Mouse (Mus musculus) right cerebral cortex, postnatal 36 days (tissue): ENCODE measurements around the gene Gdf1.

Experiments used
- DNase-seq, 2 experiments: peaks; one replicate each; pipeline ENCODE4 v3.0.0; 2022; ENCODE audit warnings: low spot score in 2 of 2, mixed read lengths in 1 of 2

The Gdf1 gene

GRCm38 (mm10) chr8:70329124-70329834, at the start of gene Gdf1:
Gene Gdf1, plus strand, starts transcription at chr8:70329817.
- no peak for DNase-seq

- no peak for DNase-seq
Observed at GRCm38 (mm10) chr8:70281001-70281400, 48.6 kb upstream of the Gdf1 start.

- DNase-seq: peak; percentile 44 to 56
Observed at GRCm38 (mm10) chr8:70282603-70283135, 46.9 kb upstream of the Gdf1 start, which contains the start of gene Homer3. Gene Homer3, plus strand, starts transcription at chr8:70282827.

- no peak for DNase-seq
Observed at GRCm38 (mm10) chr8:70283136-70284077, 46.2 kb upstream of the Gdf1 start.

- DNase-seq: no peak
Observed at GRCm38 (mm10) chr8:70284421-70284820, 45.2 kb upstream of the Gdf1 start.

- no peak for DNase-seq
Observed at GRCm38 (mm10) chr8:70285304-70285703, 44.3 kb upstream of the Gdf1 start.

- DNase-seq: no peak
Observed at GRCm38 (mm10) chr8:70286737-70287136, 42.9 kb upstream of the Gdf1 start.

- no peak for DNase-seq
Observed at GRCm38 (mm10) chr8:70293988-70294405, 35.6 kb upstream of the Gdf1 start.

GRCm38 (mm10) chr8:70300881-70301280, 28.7 kb upstream of the Gdf1 start:
- DNase-seq: no peak

- peak; percentile 94 to 95 for DNase-seq
Observed at GRCm38 (mm10) chr8:70302358-70302890, 27.2 kb upstream of the Gdf1 start, which contains the start of the genes Ddx49 and Cope. Gene Ddx49, minus strand, starts transcription at chr8:70302489. Gene Cope, plus strand, starts transcription at chr8:70302518.

GRCm38 (mm10) chr8:70302901-70303300, 26.7 kb upstream of the Gdf1 start:
- DNase-seq: no peak

GRCm38 (mm10) chr8:70309311-70309710, 20.3 kb upstream of the Gdf1 start:
- DNase-seq: no peak

GRCm38 (mm10) chr8:70313399-70313798, 16.2 kb upstream of the Gdf1 start:
- DNase-seq: no peak

GRCm38 (mm10) chr8:70315624-70316510, 13.8 kb upstream of the Gdf1 start, which contains the start of gene Cers1:
Gene Cers1, plus strand, starts transcription at chr8:70315775.
- DNase-seq: peak; percentile 76 to 84

GRCm38 (mm10) chr8:70316511-70317504, 12.8 kb upstream of the Gdf1 start:
- peak; percentile 88 to 94 for DNase-seq

GRCm38 (mm10) chr8:70317872-70318271, 11.7 kb upstream of the Gdf1 start:
- DNase-seq: no peak

- DNase-seq: no peak
Observed at GRCm38 (mm10) chr8:70323716-70324115, 5.9 kb upstream of the Gdf1 start.

- DNase-seq: no peak
Observed at GRCm38 (mm10) chr8:70327512-70327911, 2.1 kb upstream of the Gdf1 start.
